In the genomic region with DNA sequence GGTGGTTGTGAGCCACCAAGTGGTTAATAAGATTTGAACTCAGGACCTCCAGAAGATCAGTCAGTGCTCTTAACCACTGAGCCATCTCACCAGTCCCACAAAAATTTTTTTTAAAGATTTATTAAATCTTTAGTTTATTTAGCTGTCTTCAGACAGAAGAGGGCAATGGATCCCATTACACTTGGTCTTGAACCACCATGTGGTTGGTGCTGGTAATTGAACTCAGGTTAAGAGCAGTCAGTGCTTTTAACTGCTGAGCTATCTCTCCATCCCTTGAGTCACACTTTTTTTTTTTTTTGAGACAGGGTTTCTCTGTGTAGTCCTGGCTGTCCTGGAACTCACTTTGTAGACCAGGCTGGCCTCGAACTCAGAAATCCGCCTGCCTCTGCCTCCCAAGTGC, we compare ENCODE assay signal across 1 mouse cellular context. TPM values are rescaled to one million over a fixed set of nuclear protein-coding genes. Genes with fewer than 3 reads are reported as not detected.
"Had no signal": no experiment of that assay in that cellular context is flagged by ENCODE, and none has a peak within 500 bp of the region (broad histone marks: within the 10 kb centered on the region; RNA-seq: fewer than 3 reads in every experiment).

No protein-coding gene starts in this region.

RNA-seq across cellular contexts. Expression of gene B3gnt7, which starts 38.5 kb away (rescaled TPM):
- polyA plus RNA-seq: myocyte had no signal
